In the genomic region with DNA sequence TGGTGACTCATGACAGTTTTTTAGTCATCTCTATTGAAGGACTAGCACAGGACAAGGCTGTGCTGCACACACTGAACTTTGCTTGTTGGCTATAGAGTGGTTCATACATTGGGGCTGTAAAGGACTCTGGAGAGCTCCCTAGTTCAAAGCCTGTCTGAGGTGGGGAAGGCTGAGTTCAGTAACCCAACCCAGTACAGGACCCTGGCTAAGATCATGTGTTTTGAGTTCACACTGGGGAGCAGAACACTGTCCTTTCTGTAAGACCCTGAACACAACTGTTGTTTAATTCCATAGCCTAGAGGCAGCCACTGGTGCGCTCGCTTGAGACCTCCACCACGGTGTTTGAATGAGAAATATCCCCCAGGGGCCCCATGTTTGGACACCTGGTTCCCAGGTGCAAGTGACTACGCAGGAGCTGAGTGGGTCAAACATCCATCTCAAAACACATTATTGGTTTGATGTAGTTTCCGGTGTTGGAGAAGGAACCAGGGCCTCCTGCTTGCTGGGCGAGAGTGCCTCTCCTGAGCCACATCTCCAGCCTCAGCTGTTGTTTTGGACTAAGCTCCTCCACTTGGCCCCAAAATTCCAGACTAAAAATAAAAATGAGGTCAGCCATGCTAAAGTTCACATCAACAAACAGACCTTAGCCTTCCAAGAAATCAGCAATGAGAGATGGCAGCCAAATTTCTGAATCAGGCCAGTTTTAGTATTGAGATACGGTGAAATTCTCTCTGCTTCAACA, we compare ENCODE assay signal across 9 mouse cellular contexts. TPM values are rescaled to one million over a fixed set of nuclear protein-coding genes. Genes with fewer than 3 reads are reported as not detected.
DNase-seq lines count a peak whose midpoint lies in the region; ATAC-seq lines count a peak whose summit lies in the region.
"Had no signal": no experiment of that assay in that cellular context is flagged by ENCODE, and none has a peak within 500 bp of the region (broad histone marks: within the 10 kb centered on the region; RNA-seq: fewer than 3 reads in every experiment).

No protein-coding gene starts in this region.

- no peak overlapping the region for H3K27ac ChIP-seq in intestine, embryonic 15.5 days
- H3K27ac ChIP-seq in hindbrain, embryonic 13.5 days: no peak overlapping the region
- H3K27ac ChIP-seq: midbrain, embryonic 12.5 days had no signal

- no peak overlapping the region; the same call in 1 of the 2 replicates for H3K4me2 ChIP-seq in intestine, embryonic 15.5 days (replicated peaks)
- H3K4me2 ChIP-seq in hindbrain, embryonic 13.5 days: no peak overlapping the region
- H3K4me2 ChIP-seq: midbrain, embryonic 12.5 days had no signal

- DNase-seq in adrenal gland, postnatal 14 days: peak; percentile 47
- DNase-seq in adrenal gland, adult 18-20 months (ENCODE audit: low spot score in 2 of 2): no peak
- peak; percentile 61 to 66 for DNase-seq in cerebellum, postnatal 25 days
- DNase-seq in lung, postnatal 10 days: peak; percentile 83
- DNase-seq in retina, embryonic 14.5 days (ENCODE audit: low spot score): no peak
- no peak for DNase-seq in spleen, adult 12 weeks (ENCODE audit: low spot score)

- peaks cover 6% of the 10 kb centered on the region; the same call in 1 of the 2 replicates for H3K4me1 ChIP-seq in intestine, embryonic 15.5 days (replicated peaks)
- no peaks in the 10 kb centered on the region for H3K4me1 ChIP-seq in hindbrain, embryonic 13.5 days (replicated peaks)
- H3K4me1 ChIP-seq: midbrain, embryonic 12.5 days had no signal

- no peaks in the 10 kb centered on the region for H3K9me3 ChIP-seq in intestine, embryonic 15.5 days
- no peaks in the 10 kb centered on the region for H3K9me3 ChIP-seq in hindbrain, embryonic 13.5 days
- H3K9me3 ChIP-seq: midbrain, embryonic 12.5 days had no signal

- ATAC-seq in intestine, embryonic 15.5 days: peak; percentile 27; the same call in 1 of the 2 replicates
- ATAC-seq in hindbrain, embryonic 13.5 days (ENCODE audit: low FRiP score): no peak

- H3K9ac ChIP-seq in intestine, embryonic 15.5 days: no peak overlapping the region
- H3K9ac ChIP-seq in hindbrain, embryonic 13.5 days: no peak overlapping the region
- H3K9ac ChIP-seq: midbrain, embryonic 12.5 days had no signal

- H3K4me3 ChIP-seq in intestine, embryonic 15.5 days (replicated peaks): no peak overlapping the region
- H3K4me3 ChIP-seq in hindbrain, embryonic 13.5 days: no peak overlapping the region
- H3K4me3 ChIP-seq: midbrain, embryonic 12.5 days had no signal

- H3K36me3 ChIP-seq in intestine, embryonic 15.5 days: no peaks in the 10 kb centered on the region
- no peaks in the 10 kb centered on the region for H3K36me3 ChIP-seq in hindbrain, embryonic 13.5 days
- H3K36me3 ChIP-seq: midbrain, embryonic 12.5 days had no signal

- 74% methylated on average over 7 of the region's 7 CpGs for WGBS in intestine, embryonic 15.5 days
- 82% methylated on average over 7 of the region's 7 CpGs for WGBS in hindbrain, embryonic 13.5 days

- no peaks in the 10 kb centered on the region for H3K27me3 ChIP-seq in intestine, embryonic 15.5 days (replicated peaks)
- H3K27me3 ChIP-seq in hindbrain, embryonic 13.5 days: no peaks in the 10 kb centered on the region
- H3K27me3 ChIP-seq: midbrain, embryonic 12.5 days had no signal

RNA-seq across cellular contexts. Expression of a gene that starts 10.0 kb away (rescaled TPM):
- total RNA-seq in adrenal gland, postnatal 14 days (2021): 49.1 and 50.4 TPM in 2 replicates
- total RNA-seq in adrenal gland, adult 18-20 months (2021): 10 to 100 TPM; 54.0 to 54.3 TPM
- polyA plus RNA-seq in intestine, embryonic 15.5 days (2015; fragmentation: Nextera tagmentation; extraction: Ambion mirVana): 61.5 and 63.1 TPM in 2 replicates
- polyA plus RNA-seq in hindbrain, embryonic 13.5 days (2015; fragmentation: Nextera tagmentation; extraction: Ambion mirVana): 83.3 and 85.2 TPM in 2 replicates

RNA-seq across cellular contexts. Expression of a gene that starts 33.2 kb away (rescaled TPM):
- total RNA-seq in adrenal gland, postnatal 14 days (2021): 61.3 and 65.3 TPM in 2 replicates
- total RNA-seq in adrenal gland, adult 18-20 months (2021): 10 to 100 TPM; 61.3 to 71.5 TPM
- 8.1 and 8.7 TPM in 2 replicates for polyA plus RNA-seq in intestine, embryonic 15.5 days (2015; fragmentation: Nextera tagmentation; extraction: Ambion mirVana)
- polyA plus RNA-seq in hindbrain, embryonic 13.5 days (2015; fragmentation: Nextera tagmentation; extraction: Ambion mirVana): 10.7 and 11.2 TPM in 2 replicates

Comparison
In these comparisons a context has a peak if more than half of its experiments do, and no peak if none do; other contexts are left out.
1. DNase-seq: peak in adrenal gland, postnatal 14 days (single experiment), cerebellum, postnatal 25 days (2 of 2) and lung, postnatal 10 days (single experiment); none in adrenal gland, adult 18-20 months (0 of 2), retina, embryonic 14.5 days (single experiment) and spleen, adult 12 weeks (single experiment).